Mouse (Mus musculus): ENCODE data around the gene Col5a1.

Col5a1 gene

DNA sequence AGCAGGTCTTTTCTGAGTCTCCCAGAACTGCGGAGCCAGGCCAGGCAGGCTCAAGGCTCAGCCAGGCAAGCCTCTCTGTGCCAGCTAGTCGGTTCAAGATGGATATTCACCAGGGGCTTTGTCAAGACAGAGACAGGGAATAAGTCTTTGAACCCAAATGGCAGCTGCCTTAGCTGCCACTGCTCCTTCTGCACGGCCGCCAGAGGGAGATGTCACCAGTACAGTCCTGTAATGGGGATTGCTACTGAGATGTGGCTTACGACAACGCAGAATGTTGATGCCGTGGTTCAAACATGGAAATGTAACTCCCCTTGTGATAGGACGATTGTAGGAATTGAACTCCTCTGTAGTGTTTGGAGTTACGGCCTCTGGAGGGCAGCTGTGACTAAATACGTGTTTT, 199.9 kb downstream of the Col5a1 start:
- DNase-seq (ENCODE audit: low spot score in 2 of 2) = no peak

- no peak for DNase-seq (ENCODE audit: low spot score in 2 of 2)
Observed at GRCm38 (mm10) chr2:28089095-28089494, 202.9 kb downstream of the Col5a1 start.

Measured in spleen, postnatal 14 days (tissue).